Mouse (Mus musculus): ENCODE results near the gene Zyx.

GRCm38 (mm10) chr6:42377280-42377679 is 27.9 kb downstream of the Zyx start:
- TF ChIP-seq POLR2AphosphoS2 (IDR thresholded peaks at IDR 0.05; ENCODE audit: insufficient read length, low read depth) (no peak), POLR2A (IDR thresholded peaks at IDR 0.05; ENCODE audit: insufficient read length, low read depth) (no peak)
